Mouse (Mus musculus) liver, postnatal 0 days (tissue): ENCODE measurements around the gene Spry2.

Experiments used
- CTCF ChIP-seq: sonication (generic); IDR thresholded peaks from 2 replicates; pipeline ENCODE4 v1.5.1; 2016; ENCODE audit warnings: antibody characterized with exemption, low read depth
- EP300 ChIP-seq: IDR thresholded peaks from 2 replicates; pipeline ENCODE4 v1.6.1; 2016; ENCODE audit warnings: antibody characterized with exemption, low read depth, mild to moderate bottlenecking

DNA sequence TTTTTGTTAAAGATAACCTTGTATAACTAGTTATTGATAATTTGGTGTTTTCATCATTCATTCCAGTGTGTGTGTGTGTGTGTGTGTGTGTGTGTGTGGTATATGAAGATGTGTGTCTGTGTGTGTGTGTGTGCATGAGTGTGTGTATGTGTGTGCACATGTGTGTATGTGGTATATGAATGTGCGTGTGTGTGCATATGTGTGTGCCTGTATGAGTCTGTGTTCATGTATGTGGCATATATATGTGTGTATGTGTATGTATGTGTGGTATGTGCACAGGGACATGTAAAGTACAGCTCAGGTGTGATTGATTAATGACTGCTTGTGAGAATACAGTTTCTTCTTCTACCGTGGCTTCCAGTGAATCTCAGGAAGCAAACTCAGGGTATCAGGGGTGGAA, 28.7 kb upstream of the Spry2 start:
- TF ChIP-seq CTCF: no peak
- no peak for TF ChIP-seq EP300
